Mouse (Mus musculus) ES-E14 (cell line): ENCODE results near the gene Znrf2.

ENCODE experiments used
- CHD2 ChIP-seq: IDR thresholded peaks from 2 replicates; pipeline ENCODE4 v1.6.1; 2014; ENCODE audit warnings: mild to moderate bottlenecking, low read depth, low read length, inconsistent platforms
- HCFC1 ChIP-seq: IDR thresholded peaks from 2 replicates; pipeline ENCODE4 v1.6.1; 2012; ENCODE audit warnings: low read length, inconsistent platforms, borderline replicate concordance; ENCODE audit not compliant: insufficient read depth
- MAFK ChIP-seq: IDR thresholded peaks from 2 replicates; pipeline ENCODE4 v1.6.1; 2014; ENCODE audit warnings: mild to moderate bottlenecking, low read depth, low read length, inconsistent platforms; ENCODE audit not compliant: insufficient read depth
- ZC3H11A ChIP-seq: IDR thresholded peaks from 2 replicates; pipeline ENCODE4 v1.6.1; 2012; ENCODE audit warnings: low read depth, mild to moderate bottlenecking, inconsistent platforms, low read length, borderline replicate concordance
- ZNF384 ChIP-seq: IDR thresholded peaks from 2 replicates; pipeline ENCODE4 v1.6.1; 2012; ENCODE audit warnings: low read depth, low read length, inconsistent platforms

DNA sequence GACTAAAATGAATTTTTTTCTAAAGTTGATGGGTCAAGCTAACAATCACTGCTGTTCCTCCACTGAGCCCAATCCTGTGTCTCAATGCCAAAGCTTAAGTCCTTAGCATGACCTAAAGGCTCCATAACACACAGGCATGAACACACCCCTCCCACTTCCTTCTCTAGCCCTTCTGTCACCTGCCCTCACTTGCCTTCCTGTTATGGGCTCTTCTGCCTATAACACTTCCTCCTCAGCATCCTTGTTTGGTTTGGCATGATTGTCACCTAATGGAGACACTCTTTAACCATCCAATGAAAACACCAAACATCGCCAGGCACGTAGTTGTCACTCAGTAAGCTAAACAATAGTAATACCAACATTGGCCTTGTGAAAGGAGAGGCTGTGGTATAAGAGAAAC lies 85.8 kb downstream of the Znrf2 start:
- TF ChIP-seq HCFC1 = no peak
- TF ChIP-seq MAFK = no peak
- TF ChIP-seq CHD2 = no peak
- no peak for TF ChIP-seq ZNF384
- TF ChIP-seq ZC3H11A = no peak
